Mouse (Mus musculus): ENCODE measurements around the gene Mfap1b. TPM values are rescaled to one million over a fixed set of nuclear protein-coding genes. Genes with fewer than 3 reads are reported as not detected.

The Mfap1b gene
- polyA plus RNA-seq, 1 experiment from 2014 or later, result 53.2 TPM

- no peak for DNase-seq (ENCODE audit: low spot score)
- H3K27ac ChIP-seq (replicated peaks), result peak overlapping the region; percentile 98
- no peaks in the 10 kb centered on the region for H3K9me3 ChIP-seq (replicated peaks)
- no peaks in the 10 kb centered on the region for H3K27me3 ChIP-seq (ENCODE audit: low read depth, poor library complexity, severe bottlenecking)
- peak overlapping the region; percentile 97 for H3K4me3 ChIP-seq
- peaks cover 38% of the 10 kb centered on the region for H3K36me3 ChIP-seq
- H3K4me1 ChIP-seq, result peaks cover 31% of the 10 kb centered on the region
- WGBS, result under 1% methylated on average over 32 of the region's 32 CpGs
Measured at GRCm38 (mm10) chr2:121414139-121414685, 59.7 kb downstream of the Mfap1b start.

GRCm38 (mm10) chr2:121413387-121414042 lies 60.4 kb downstream of the Mfap1b start, which contains the start of the genes Pdia3 and Catsper2:
Gene Pdia3, plus strand, starts transcription at chr2:121413775.
Gene Catsper2, minus strand, starts transcription at chr2:121413792.
- Histone ChIP-seq H3K4me3 (peak within 1 kb of the TSS; percentile 97), H3K36me3 (peaks cover 31% of the 10 kb centered on the region), H3K27me3 (ENCODE audit: low read depth, poor library complexity, severe bottlenecking) (no peaks in the 10 kb centered on the region), H3K9me3 (replicated peaks) (no peaks in the 10 kb centered on the region), H3K4me1 (peaks cover 31% of the 10 kb centered on the region), H3K27ac (replicated peaks) (peak within 1 kb of the TSS; percentile 98)
- DNase-seq (ENCODE audit: low spot score), result peak; percentile 98
- under 1% methylated on average over 68 of the region's 68 CpGs for WGBS

GRCm38 (mm10) chr2:121412843-121413386 lies 61.0 kb downstream of the Mfap1b start:
- peaks cover 31% of the 10 kb centered on the region for H3K4me1 ChIP-seq
- no peaks in the 10 kb centered on the region for H3K9me3 ChIP-seq (replicated peaks)
- DNase-seq (ENCODE audit: low spot score), result peak; percentile 11
- WGBS, result 23% methylated on average over 4 of the region's 4 CpGs
- H3K4me3 ChIP-seq, result peak overlapping the region; percentile 97
- no peaks in the 10 kb centered on the region for H3K27me3 ChIP-seq (ENCODE audit: low read depth, poor library complexity, severe bottlenecking)
- peaks cover 25% of the 10 kb centered on the region for H3K36me3 ChIP-seq
- peak overlapping the region; percentile 98 for H3K27ac ChIP-seq (replicated peaks)

Small RNAs within 50 kb of the gene (microRNA-seq; reads per million reads assigned to microRNA genes)
- gene Gm22953, result not detected

Other genes with a start within 250 kb of the Mfap1b start
- 115 and 146 TPM in 2 replicates for gene Trp53bp1, start 202.7 kb downstream of the Mfap1b start, polyA plus RNA-seq (2016; fragmentation: Nextera tagmentation; extraction: Ambion mirVana)
- gene Map1a, start 184.5 kb downstream of the Mfap1b start, polyA plus RNA-seq (2016; fragmentation: Nextera tagmentation; extraction: Ambion mirVana), result 7.8 and 11.4 TPM in 2 replicates
- 11.2 and 11.4 TPM in 2 replicates for gene Ppip5k1, start 118.7 kb downstream of the Mfap1b start, polyA plus RNA-seq (2016; fragmentation: Nextera tagmentation; extraction: Ambion mirVana)
- 1.5 and 3.9 TPM in 2 replicates for gene Ckmt1, start 116.4 kb downstream of the Mfap1b start, polyA plus RNA-seq (2016; fragmentation: Nextera tagmentation; extraction: Ambion mirVana)
- not detected in 2 replicates for gene Strc, start 86.9 kb downstream of the Mfap1b start, polyA plus RNA-seq (2016; fragmentation: Nextera tagmentation; extraction: Ambion mirVana)
- 549 and 624 TPM in 2 replicates for gene Pdia3, start 60.3 kb downstream of the Mfap1b start, polyA plus RNA-seq (2016; fragmentation: Nextera tagmentation; extraction: Ambion mirVana)
- 2.7 and 4.1 TPM in 2 replicates for gene Catsper2, start 60.3 kb downstream of the Mfap1b start, polyA plus RNA-seq (2016; fragmentation: Nextera tagmentation; extraction: Ambion mirVana)
- gene Ell3, start 29.8 kb downstream of the Mfap1b start, polyA plus RNA-seq (2016; fragmentation: Nextera tagmentation; extraction: Ambion mirVana), result 2.2 and 2.5 TPM in 2 replicates
- gene Serf2, start 24.9 kb downstream of the Mfap1b start, polyA plus RNA-seq (2016; fragmentation: Nextera tagmentation; extraction: Ambion mirVana), result 488 and 493 TPM in 2 replicates
- 125 and 129 TPM in 2 replicates for gene Hypk, start 20.8 kb downstream of the Mfap1b start, polyA plus RNA-seq (2016; fragmentation: Nextera tagmentation; extraction: Ambion mirVana)
- 0.28 and 0.88 TPM in 2 replicates for gene Serinc4, start 17.3 kb downstream of the Mfap1b start, polyA plus RNA-seq (2016; fragmentation: Nextera tagmentation; extraction: Ambion mirVana)
- gene Mfap1a, start 32.6 kb upstream of the Mfap1b start, polyA plus RNA-seq (2016; fragmentation: Nextera tagmentation; extraction: Ambion mirVana), result 26.4 and 29.0 TPM in 2 replicates
- gene Wdr76, start 32.7 kb upstream of the Mfap1b start, polyA plus RNA-seq (2016; fragmentation: Nextera tagmentation; extraction: Ambion mirVana), result 13.0 and 14.0 TPM in 2 replicates